Mouse (Mus musculus): Measurements from ENCODE around the gene Ubl3.

Gene Ubl3

DNA sequence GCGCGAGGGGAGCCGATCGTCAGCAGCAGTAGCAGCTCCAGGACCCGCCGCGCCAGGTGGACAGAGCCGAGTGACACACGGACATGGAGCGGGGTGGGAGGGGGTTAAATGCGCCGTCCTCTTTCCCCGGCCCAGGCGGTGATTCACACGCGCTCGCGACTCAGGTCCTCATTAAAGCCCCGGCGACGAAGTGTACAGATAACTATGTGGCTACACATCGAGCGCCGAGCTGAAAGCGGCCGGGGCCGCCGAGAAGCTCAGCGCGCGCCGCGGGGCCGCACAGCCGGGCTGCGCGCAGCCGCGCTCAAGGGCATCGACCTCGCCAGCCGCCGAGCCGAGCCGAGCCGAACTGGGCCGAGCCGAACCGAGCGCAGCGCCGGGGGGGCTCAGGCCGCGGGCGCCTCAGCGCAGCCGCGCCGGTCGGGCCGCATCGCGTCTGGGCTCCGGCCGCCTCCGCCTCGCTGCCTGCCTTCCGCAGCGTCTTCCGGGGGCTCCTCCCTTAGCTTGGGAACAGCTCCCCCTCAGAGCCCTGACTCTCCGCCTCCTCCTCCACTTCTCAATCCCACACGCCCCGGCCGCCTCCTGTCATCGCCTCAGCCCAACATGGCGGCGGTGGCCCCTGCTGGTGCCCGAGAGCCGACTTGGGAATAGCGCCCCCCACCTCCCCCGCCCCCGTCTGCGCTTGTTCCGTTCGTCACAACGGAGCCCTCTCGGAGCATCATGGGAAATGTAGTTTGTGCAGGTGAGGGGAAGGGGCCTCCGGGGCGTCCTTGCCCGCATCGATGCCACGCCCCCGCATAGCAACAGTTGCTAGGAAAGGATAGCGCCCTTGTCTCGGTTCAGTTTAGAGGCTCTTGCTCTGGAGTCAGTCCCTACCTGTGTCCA lies at the start of gene Ubl3:
Gene Ubl3, minus strand, starts transcription at position 603 of the 885 bp plus-strand sequence.
- DNase-seq (ENCODE audit: extremely low read depth, insufficient read length, low spot score), result peak; percentile 90

DNA sequence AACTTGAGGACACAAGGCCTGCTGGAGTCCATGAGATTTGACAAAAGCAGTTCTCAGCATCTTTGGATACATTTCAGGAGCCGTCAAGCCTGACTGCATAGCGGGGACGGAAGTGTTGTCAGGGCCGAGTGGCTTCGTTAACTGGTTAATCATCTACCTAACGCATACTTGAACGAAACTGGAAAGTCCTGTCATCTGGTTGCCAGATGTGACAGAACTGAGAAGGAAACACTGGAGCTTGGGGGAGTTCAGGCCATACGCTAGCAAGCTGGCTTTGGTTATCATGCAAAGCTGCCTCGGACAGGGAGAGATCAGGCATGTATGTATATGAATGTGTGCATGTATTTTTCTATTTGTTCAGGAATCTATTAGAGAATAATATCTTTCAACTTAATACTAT lies 45.8 kb upstream of the Ubl3 start:
- no peak for DNase-seq (ENCODE audit: extremely low read depth, insufficient read length, low spot score)

GRCm38 (mm10) chr5:148596086-148596753 lies 43.6 kb upstream of the Ubl3 start:
- no peak for DNase-seq (ENCODE audit: extremely low read depth, insufficient read length, low spot score)

DNA sequence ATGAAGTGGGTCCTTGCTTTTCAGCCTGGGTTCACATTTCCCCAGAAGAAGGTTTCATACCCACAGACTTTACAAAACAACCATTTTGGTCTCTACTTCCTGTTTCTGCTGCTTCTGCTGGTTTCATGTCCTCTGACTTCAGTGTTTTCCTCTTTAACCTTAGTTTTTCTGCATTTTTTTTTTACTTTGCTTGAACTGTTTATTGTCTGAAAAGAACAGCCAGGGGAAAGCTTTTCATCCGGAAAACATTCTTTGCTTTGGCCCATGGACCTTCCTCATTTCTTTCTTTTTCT lies 42.8 kb upstream of the Ubl3 start:
- no peak for DNase-seq (ENCODE audit: extremely low read depth, insufficient read length, low spot score)

DNA sequence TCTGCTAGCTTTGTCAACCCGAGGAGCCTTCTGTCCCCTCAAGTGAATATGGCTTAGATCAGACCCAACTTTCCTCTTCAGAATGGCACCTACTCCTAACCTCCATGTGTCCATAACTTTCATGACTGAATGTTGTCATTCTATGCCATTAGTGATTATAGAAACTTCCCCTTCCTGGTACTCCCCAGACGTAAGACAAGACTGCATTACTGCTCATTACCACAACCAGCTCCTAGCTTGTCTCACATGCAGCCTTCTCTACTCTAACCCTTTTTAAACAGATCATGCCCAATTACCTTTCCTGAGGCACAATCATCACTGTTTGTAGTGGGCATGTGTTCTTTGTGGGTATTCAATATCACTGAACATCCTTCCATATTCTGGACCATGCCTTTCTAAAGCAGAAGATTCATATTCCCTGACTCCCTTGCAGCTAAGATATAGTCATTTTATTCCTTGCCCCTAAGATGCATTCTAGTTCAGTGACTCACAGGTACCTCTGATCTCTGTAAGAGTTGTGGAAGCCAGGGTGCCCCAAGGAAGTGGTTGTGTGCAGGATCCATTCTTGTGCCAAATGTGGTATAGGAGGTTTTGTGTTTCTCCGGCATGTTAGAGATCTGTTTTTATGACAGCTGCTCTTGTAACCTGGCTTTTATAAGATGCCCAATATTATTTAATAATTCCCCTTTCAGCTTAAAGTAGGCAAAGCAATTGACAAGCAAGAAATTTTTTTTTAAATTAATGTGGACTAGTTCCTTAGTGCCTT lies 42.3 kb upstream of the Ubl3 start:
- peak; percentile 54 for DNase-seq (ENCODE audit: extremely low read depth, insufficient read length, low spot score)

GRCm38 (mm10) chr5:148593607-148594006 lies 41.0 kb upstream of the Ubl3 start:
- no peak for DNase-seq (ENCODE audit: extremely low read depth, insufficient read length, low spot score)

DNA sequence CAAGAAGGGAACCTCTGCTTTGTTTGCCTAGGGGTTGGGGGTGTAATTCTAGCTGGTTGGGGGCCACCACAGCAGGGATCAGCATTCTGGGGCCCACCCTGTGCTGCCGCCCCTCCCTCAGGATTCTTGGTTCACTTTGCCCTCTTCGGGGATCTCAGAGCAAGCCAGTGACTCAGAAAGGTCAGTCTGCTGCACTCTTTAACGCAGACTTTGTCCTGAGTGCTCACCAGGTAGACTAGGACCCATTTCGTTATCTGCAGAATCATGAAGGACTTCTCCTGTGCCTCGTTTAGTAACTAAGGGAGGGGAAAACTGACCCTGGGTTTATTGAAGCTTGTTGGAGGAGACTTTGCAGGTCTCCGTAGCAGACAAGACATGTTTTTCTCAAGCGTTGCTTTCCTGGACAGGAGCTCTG lies 38.9 kb upstream of the Ubl3 start:
- DNase-seq (ENCODE audit: extremely low read depth, insufficient read length, low spot score), result no peak

DNA sequence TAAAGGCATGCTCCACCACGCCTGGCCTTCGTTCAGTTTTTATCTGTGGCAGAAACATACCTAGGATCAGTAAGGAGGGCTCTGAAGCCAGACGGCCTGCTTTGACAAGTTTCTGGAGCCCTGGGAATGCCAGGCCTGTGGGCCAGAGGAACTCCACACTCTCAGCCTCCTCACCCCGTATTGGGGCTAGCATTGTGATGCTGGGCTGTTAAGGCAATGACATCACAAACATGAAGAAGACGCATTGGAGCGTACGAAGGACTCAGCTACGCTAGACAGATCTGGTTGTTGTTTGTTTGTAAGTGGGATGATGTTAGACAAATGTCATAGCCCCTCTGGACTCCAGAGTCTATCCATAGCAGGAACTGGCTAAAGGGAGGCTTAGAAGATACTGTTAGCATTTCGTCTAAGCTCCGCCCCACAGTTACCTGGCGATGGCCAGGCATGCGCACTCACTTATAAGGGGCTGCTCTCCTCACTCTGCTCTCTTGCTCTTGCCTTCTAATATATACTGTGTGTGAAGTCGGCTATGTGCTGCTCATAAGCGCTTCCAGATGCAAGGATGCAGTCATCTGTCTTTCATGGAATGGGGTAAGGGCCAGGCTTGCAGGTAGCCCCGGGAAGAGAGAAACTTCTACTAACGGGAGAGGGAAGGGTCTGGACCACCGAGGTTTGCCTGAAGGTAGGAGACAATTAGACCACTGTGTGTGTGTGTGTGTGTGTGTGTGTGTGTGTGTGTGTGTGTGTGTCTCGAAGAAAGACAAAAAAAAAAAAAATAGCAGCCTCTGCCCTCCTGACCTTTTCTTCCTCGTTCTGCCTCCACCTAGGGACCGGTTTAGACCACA lies 38.2 kb upstream of the Ubl3 start:
- DNase-seq (ENCODE audit: extremely low read depth, insufficient read length, low spot score), result no peak

GRCm38 (mm10) chr5:148588987-148589386 lies 36.4 kb upstream of the Ubl3 start:
- DNase-seq (ENCODE audit: extremely low read depth, insufficient read length, low spot score), result no peak

GRCm38 (mm10) chr5:148588142-148588650 lies 35.6 kb upstream of the Ubl3 start:
- DNase-seq (ENCODE audit: extremely low read depth, insufficient read length, low spot score), result no peak

- no peak for DNase-seq (ENCODE audit: extremely low read depth, insufficient read length, low spot score)
Measured at GRCm38 (mm10) chr5:148580388-148580985, 27.9 kb upstream of the Ubl3 start.

- no peak for DNase-seq (ENCODE audit: extremely low read depth, insufficient read length, low spot score)
Measured at GRCm38 (mm10) chr5:148579156-148579555, 26.6 kb upstream of the Ubl3 start.

DNA sequence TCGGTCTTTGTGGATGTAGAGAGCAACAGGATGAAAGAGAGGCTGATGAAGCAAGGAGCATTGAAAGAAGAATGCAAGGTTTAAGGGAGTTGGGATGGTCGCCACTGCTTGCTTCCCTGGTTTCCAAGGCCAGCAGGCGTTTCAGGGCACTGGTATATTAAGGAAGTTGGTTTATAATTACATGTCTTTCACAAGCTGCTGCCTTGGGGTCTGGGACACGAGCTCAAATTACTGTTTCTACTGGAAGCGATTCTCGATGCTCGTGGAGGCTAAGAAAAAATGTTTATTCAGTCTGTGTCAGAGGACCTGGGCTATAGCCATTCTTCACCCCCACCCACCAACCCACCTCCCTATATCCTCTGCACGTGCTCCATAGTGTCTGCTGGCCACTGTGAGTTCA lies 25.8 kb upstream of the Ubl3 start:
- DNase-seq (ENCODE audit: extremely low read depth, insufficient read length, low spot score), result no peak

- no peak for DNase-seq (ENCODE audit: extremely low read depth, insufficient read length, low spot score)
Measured at GRCm38 (mm10) chr5:148577278-148577677, 24.7 kb upstream of the Ubl3 start.

- DNase-seq (ENCODE audit: extremely low read depth, insufficient read length, low spot score), result no peak
Measured at GRCm38 (mm10) chr5:148575163-148575562, 22.6 kb upstream of the Ubl3 start.

- no peak for DNase-seq (ENCODE audit: extremely low read depth, insufficient read length, low spot score)
Measured at GRCm38 (mm10) chr5:148572676-148573075, 20.1 kb upstream of the Ubl3 start.

DNA sequence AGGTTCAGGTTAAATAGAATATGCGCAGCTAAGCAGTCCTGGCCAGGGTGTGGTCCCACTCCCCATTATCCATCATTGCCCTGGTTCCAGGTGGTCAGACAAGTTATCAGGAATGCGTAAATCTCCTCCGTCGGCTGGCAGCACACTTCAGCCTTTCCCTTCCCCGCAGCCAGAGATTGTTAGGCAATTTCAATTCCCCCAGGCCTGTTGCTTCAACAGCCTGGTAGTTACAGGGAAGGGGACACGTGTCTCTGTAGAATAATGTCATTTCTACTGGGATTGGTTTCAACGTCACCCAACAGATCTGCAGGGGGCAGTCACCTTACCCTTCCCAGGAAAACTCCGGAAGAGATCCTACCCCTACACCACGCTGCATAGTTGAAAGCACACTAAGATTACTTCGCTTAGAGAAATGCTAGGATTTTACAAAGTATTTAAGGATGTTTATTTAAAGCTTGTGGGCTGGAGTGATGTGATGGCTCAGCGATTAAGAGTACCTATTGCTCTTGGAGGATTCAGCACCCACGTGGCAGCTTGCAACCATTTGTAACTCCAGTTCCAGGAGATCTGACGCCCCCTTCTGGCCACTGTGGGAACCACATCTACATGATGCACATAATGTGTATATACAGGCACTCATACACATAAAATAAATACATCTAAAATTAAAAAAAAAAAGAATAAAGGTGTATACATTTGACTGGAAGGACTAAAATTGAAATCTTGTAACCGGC lies 18.1 kb upstream of the Ubl3 start:
- no peak for DNase-seq (ENCODE audit: extremely low read depth, insufficient read length, low spot score)

DNA sequence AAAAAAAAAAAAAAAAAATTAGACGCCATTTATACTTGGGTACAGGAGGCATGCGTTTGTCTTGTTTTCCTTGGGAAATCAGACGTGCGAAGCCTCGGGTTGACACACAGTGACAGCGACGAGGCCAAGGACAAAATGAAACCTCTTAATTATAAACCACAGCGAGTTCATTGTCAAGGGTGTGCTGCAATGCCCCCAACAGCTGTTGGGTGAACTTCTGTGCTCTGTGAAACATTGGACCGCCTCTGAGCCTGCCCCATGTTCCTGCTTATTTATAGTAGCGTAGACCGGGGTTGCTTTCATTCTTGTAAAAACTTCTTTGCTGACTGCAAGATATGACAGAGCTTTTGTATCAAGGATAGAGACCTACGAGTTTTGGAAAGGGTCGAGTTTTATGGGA lies 16.9 kb upstream of the Ubl3 start:
- no peak for DNase-seq (ENCODE audit: extremely low read depth, insufficient read length, low spot score)

- DNase-seq (ENCODE audit: extremely low read depth, insufficient read length, low spot score), result no peak
Measured at GRCm38 (mm10) chr5:148565636-148566035, 13.0 kb upstream of the Ubl3 start.

Measured in 3134 (cell line).